Mouse (Mus musculus) neural tube, embryonic 14.5 days (tissue): ENCODE results near the gene Fbxl7. TPM values are rescaled to one million over a fixed set of nuclear protein-coding genes. Genes with fewer than 3 reads are reported as not detected.
A peak's percentile ranks its signal among the peaks of the same experiment; 100 is the strongest.

ENCODE experiments used
- ATAC-seq: fragments of 200-750 bp; cut with Nextera tagmentation; 2 replicates; pipeline ENCODE4 v1.8.0; 2017; ENCODE audit warnings: low read depth, mild to moderate bottlenecking, moderate TSS enrichment, moderate library complexity
- H3K27ac ChIP-seq: fragments of 300-500 bp; sonication (generic); 2 replicates; pipeline ENCODE4 v1.5.1; 2014; ENCODE audit warnings: low read depth, mild to moderate bottlenecking, control low read depth, low read length, moderate library complexity, mixed read lengths
- H3K27me3 ChIP-seq: fragments of 300-500 bp; sonication (generic); 2 replicates; pipeline ENCODE4 v1.6.1; 2014; ENCODE audit warnings: low read length; ENCODE audit not compliant: control insufficient read depth, insufficient read depth
- H3K36me3 ChIP-seq: fragments of 300-500 bp; sonication (generic); 2 replicates; pipeline ENCODE4 v1.6.1; 2014; ENCODE audit warnings: low read length, mixed read lengths; ENCODE audit not compliant: control insufficient read depth, insufficient read depth
- H3K4me1 ChIP-seq: fragments of 300-500 bp; sonication (generic); 2 replicates; pipeline ENCODE4 v1.6.1; 2014; ENCODE audit warnings: low read length; ENCODE audit not compliant: control insufficient read depth, insufficient read depth
- H3K4me2 ChIP-seq: fragments of 300-500 bp; sonication (generic); 2 replicates; pipeline ENCODE4 v1.6.1; 2014; ENCODE audit warnings: mild to moderate bottlenecking, low read depth, low read length, control low read depth
- H3K4me3 ChIP-seq: fragments of 300-500 bp; sonication (generic); 2 replicates; pipeline ENCODE4 v1.5.1; 2014; ENCODE audit warnings: low read depth, low read length, control low read depth, mixed read lengths
- H3K9ac ChIP-seq: fragments of 300-500 bp; sonication (generic); replicated peaks from 2 replicates; pipeline ENCODE4 v1.6.1; 2014; ENCODE audit warnings: low read depth, mild to moderate bottlenecking, control low read depth, low read length, mixed read lengths
- H3K9me3 ChIP-seq: fragments of 300-500 bp; sonication (generic); 2 replicates; pipeline ENCODE4 v1.6.1; 2016; ENCODE audit warnings: low read length; ENCODE audit not compliant: control insufficient read depth
- WGBS: fragments of 180-500 bp; shearing (Covaris S2); extraction: QIAGEN DNeasy Blood & Tissue Kit; methylation state at CpG from one replicate; pipeline ENCODE4 v1.1.7; 2014; 5-methylcytosine and 5-hydroxymethylcytosine counted together
- polyA plus RNA-seq: library from polyadenylated mRNA; unstranded; fragments of >200 nt; fragmentation: Nextera tagmentation; extraction: Ambion mirVana; gene quantifications from 2 replicates; pipeline ENCODE4 v1.2.1, GENCODE M21; 2014

Fbxl7 gene
- 14.4 and 15.9 TPM in 2 replicates for polyA plus RNA-seq

DNA sequence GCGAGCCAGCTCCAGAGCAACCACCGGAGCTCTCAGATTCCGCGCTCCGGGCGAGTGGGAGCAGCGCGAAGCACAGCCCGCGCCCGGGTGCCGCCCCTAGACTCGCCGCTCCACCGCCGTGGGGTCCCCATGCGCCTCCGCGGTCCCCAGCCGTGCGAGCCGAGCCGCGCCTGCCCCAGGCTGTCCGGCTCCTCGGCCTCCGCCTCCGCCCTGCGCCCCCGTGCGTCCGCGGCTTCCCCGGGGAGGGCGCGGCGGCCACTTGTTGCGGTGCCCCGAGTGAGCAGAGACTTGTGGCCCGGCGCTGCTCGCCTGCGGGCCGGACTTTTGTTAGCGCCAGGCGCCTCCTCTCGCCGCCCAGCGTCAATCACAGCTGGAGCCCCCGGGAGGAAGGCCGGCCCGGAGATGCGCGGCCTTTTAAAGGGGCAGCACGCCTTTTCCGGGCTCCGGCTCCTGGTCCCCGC, at the start of gene Fbxl7:
Fbxl7 (minus strand) TSS at position 330 of the 461 bp plus-strand sequence.
- H3K9me3 ChIP-seq = no peaks in the 10 kb centered on the region
- WGBS = under 1% methylated on average over 45 of the region's 58 CpGs
- peak within 1 kb of the TSS; percentile 86 for H3K4me2 ChIP-seq
- H3K4me1 ChIP-seq = peaks cover 11% of the 10 kb centered on the region
- peak; percentile 92 for ATAC-seq
- peak within 1 kb of the TSS; percentile 87 for H3K27ac ChIP-seq
- peak within 1 kb of the TSS; percentile 81 for H3K4me3 ChIP-seq
- no peaks in the 10 kb centered on the region for H3K36me3 ChIP-seq
- no peaks in the 10 kb centered on the region for H3K27me3 ChIP-seq
- peak within 1 kb of the TSS; percentile 78 for H3K9ac ChIP-seq

DNA sequence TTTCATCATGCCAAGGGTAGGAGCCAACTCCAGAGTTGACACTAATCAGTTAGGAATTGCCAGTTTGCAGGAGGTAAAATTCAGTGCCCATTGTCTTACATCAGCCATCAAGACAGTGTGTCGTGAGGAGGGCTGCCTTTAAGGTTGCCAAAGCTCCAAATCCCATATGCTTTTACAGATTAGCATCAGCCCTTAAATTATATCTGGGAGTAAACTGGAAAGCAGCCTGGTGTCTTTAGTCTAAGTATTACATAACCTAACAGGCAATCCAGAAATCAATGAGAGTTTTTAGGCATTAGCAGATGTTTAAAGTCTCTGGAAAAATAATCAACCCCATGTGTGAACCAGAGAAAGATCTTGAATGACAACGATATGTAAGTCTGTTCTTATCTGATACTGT, 26.6 kb upstream of the Fbxl7 start:
- Histone ChIP-seq H3K4me1 (no peaks in the 10 kb centered on the region), H3K4me2 (no peak overlapping the region), H3K36me3 (no peaks in the 10 kb centered on the region), H3K27me3 (no peaks in the 10 kb centered on the region), H3K9me3 (no peaks in the 10 kb centered on the region), H3K9ac (no peak overlapping the region), H3K4me3 (no peak overlapping the region), H3K27ac (no peak overlapping the region)
- no peak for ATAC-seq
- WGBS = 76% methylated on average over 2 of the region's 2 CpGs

DNA sequence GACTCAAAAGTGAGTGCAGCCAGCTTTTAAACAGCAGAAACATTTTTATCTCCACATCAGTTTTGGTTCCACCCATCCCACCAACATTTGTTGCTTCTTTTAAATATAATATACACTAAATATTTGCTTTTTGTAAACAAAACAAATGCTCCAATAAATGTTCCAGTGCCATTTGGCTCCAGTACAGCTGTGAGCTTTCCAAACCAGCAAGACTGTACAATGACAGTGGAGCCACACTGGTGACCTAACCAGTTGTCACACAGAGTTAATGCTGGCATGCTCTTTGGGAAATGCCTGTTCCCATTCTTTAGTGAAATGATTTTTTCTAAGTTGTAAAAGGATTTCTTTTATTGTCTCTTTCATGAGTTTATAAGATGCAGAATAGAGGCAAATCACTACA, 18.0 kb upstream of the Fbxl7 start:
- no peak overlapping the region for H3K9ac ChIP-seq
- no peaks in the 10 kb centered on the region for H3K4me1 ChIP-seq
- H3K4me3 ChIP-seq = no peak overlapping the region
- H3K36me3 ChIP-seq = no peaks in the 10 kb centered on the region
- no peak for ATAC-seq
- H3K9me3 ChIP-seq = no peaks in the 10 kb centered on the region
- H3K27me3 ChIP-seq = no peaks in the 10 kb centered on the region
- no peak overlapping the region for H3K4me2 ChIP-seq
- no peak overlapping the region for H3K27ac ChIP-seq

DNA sequence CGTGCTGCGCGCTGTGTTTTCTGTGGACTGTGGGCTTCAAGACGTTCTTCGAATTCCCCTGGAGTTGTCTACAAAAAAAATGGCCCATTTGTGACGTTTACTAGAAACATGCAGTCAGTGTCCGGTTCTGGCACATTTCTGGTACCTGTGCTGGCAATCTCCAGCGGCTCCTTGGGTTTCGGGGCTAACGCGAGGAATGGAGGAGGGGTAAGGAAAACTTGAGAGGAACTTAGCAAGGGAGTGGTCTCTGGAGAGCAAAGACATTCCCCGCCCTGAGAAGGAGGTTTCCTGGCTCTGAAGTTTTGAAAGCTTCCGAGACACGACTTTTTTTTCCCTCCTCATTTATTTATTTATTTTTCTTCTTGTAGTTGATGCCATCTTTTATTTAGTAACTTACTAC, 381 bp upstream of the Fbxl7 start:
- 0% methylated on average over 14 of the region's 14 CpGs for WGBS
- H3K27me3 ChIP-seq = no peaks in the 10 kb centered on the region
- peak; percentile 16; the same call in 1 of the 2 replicates for ATAC-seq
- peak overlapping the region; percentile 86 for H3K4me2 ChIP-seq
- H3K4me3 ChIP-seq = peak overlapping the region; percentile 81
- H3K9me3 ChIP-seq = no peaks in the 10 kb centered on the region
- peak overlapping the region; percentile 53; the same call in 1 of the 2 replicates for H3K27ac ChIP-seq
- peaks cover 11% of the 10 kb centered on the region for H3K4me1 ChIP-seq
- peak overlapping the region; percentile 78 for H3K9ac ChIP-seq
- H3K36me3 ChIP-seq = no peaks in the 10 kb centered on the region

DNA sequence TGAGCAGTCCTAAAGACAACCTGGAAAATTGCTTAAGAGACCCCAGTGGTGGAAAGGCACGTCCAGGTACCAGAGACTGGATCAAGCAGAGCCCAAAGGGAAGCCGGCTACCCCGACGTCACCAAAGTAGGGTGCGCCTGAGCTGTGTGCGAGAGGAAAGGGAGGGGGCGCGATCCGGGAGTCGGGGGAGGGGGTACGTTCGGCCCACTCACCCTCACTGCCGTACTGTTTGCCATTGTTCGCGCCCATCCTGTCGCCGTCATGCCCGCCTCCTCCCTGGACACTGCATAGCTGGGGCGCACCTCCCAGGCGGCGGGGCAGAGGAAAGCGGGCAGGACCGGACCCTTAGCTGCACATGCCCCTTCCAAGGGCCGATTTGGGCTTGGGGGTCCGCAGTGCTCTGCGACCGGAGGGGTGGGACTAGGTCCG, 565 bp downstream of the Fbxl7 start:
- Histone ChIP-seq H3K27ac (peak overlapping the region; percentile 87), H3K36me3 (no peaks in the 10 kb centered on the region), H3K4me3 (peak overlapping the region; percentile 81), H3K27me3 (no peaks in the 10 kb centered on the region), H3K4me2 (peak overlapping the region; percentile 86), H3K4me1 (peaks cover 11% of the 10 kb centered on the region), H3K9me3 (no peaks in the 10 kb centered on the region), H3K9ac (peak overlapping the region; percentile 78)
- WGBS = under 1% methylated on average over 26 of the region's 28 CpGs
- ATAC-seq = peak; percentile 86

DNA sequence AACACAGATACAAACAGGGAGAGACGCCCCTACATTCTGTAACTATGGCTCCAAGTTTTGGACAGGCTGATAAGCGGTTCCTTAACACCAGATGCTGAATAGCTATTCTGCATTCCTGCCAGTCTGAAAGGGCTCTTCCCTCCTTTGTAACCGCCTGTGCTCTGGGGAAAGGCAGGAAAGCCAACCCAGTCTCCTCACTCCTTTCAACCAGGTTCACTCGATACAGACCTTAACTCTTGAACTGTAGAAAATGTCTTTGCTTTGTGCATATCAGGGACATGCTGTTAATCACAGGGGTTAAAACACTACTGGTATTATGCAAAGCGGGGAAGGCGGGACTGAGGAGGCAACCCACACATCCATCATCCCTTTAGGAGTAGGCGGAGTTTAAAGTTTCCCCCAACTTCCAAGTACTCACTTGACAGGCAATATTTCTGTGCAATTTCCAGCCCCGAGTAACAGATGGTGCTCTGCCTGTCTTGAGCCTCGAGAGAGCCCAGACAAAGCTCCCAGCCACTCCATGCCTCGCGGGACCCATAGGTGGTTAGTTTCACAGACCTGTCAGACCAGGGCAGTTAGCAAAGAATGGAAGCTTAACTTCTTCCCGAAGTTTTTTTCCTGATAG, 1.2 kb downstream of the Fbxl7 start:
- H3K9ac ChIP-seq = no peak overlapping the region; the same call in 1 of the 2 replicates
- 1% methylated on average over 12 of the region's 12 CpGs for WGBS
- H3K9me3 ChIP-seq = no peaks in the 10 kb centered on the region
- no peaks in the 10 kb centered on the region for H3K36me3 ChIP-seq
- peak overlapping the region; percentile 81 for H3K4me3 ChIP-seq
- H3K27ac ChIP-seq = peak overlapping the region; percentile 87; the same call in 1 of the 2 replicates
- H3K27me3 ChIP-seq = no peaks in the 10 kb centered on the region
- no peak; the same call in 1 of the 2 replicates for ATAC-seq
- H3K4me1 ChIP-seq = peaks cover 11% of the 10 kb centered on the region
- H3K4me2 ChIP-seq = peak overlapping the region; percentile 86

DNA sequence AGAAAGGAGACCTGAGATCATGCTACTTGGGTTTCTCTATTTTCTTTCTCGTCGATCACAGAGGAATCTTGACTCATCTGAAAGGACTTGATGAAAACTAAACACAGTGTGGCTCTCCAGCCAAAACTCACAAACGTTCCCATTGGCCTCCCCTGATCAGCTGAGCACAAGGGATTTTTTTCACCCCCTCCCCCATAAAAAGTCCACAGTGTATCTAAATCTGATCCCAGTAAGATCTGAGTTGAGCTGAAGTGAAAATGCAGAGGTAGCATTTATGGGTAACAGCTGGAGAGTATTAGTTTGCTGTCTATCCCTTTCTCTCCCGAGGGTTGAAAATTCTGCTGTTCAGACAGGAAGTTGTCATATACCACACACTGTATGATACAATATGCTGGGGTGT, 2.2 kb downstream of the Fbxl7 start:
- H3K4me1 ChIP-seq = peaks cover 11% of the 10 kb centered on the region

DNA sequence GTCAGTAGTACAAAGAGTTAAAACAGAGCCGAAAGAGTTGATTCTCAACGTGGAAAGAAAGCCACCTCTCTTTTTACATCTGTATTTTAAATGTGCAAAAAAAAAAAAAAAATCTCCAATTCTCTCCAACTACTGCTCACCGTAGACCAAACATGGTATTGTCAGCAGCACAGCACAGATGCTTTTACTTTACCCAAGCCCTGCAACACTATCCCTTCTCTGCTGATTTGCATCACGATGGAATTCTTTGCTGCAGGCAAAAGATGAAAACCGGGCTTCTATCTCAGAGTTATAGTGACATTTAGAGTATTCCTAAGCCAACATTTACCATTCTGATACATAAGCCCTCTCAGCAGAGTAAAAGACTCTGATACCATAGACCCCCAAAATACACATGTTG, 5.4 kb downstream of the Fbxl7 start:
- no peak overlapping the region for H3K4me3 ChIP-seq
- 75% methylated on average over 5 of the region's 5 CpGs for WGBS
- H3K4me1 ChIP-seq = peaks cover 9% of the 10 kb centered on the region
- H3K9me3 ChIP-seq = no peaks in the 10 kb centered on the region
- H3K27ac ChIP-seq = no peak overlapping the region
- no peak for ATAC-seq
- no peaks in the 10 kb centered on the region for H3K36me3 ChIP-seq
- no peak overlapping the region for H3K9ac ChIP-seq
- H3K27me3 ChIP-seq = no peaks in the 10 kb centered on the region
- no peak overlapping the region for H3K4me2 ChIP-seq

More for the DNA sequence above, 2.2 kb downstream of the Fbxl7 start:
- H3K27me3 ChIP-seq = no peaks in the 10 kb centered on the region
- no peaks in the 10 kb centered on the region for H3K9me3 ChIP-seq
- no peak for ATAC-seq
- no peak overlapping the region for H3K27ac ChIP-seq
- no peaks in the 10 kb centered on the region for H3K36me3 ChIP-seq
- WGBS = 45% methylated on average over 4 of the region's 4 CpGs
- no peak overlapping the region for H3K9ac ChIP-seq
- H3K4me2 ChIP-seq = peak overlapping the region; percentile 36
- H3K4me3 ChIP-seq = 0 out of 2 replicates have a peak overlapping the region, but pooled peaks have one; percentile 81

DNA sequence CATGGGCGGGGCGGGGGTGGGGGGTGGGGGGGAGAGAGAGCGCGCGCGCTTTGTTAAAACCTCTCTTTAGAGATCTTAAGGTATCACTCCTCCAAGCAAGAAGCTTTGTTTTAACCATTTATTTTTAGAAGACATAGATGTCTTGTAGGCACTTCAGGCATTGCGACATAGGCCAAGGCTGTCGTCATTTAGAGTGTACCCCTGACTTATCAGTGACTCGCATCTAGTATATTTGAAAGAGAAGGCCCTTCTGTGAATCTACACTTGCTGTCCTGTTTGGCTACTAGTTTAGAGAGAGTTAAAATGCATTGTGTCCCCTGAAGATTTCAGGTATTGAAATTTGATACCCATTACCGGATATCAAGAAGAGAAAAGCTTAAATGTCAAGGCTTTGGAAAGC, 7.2 kb downstream of the Fbxl7 start:
- no peak overlapping the region for H3K4me2 ChIP-seq
- 71% methylated on average over 10 of the region's 10 CpGs for WGBS
- no peak overlapping the region for H3K4me3 ChIP-seq
- no peak overlapping the region for H3K9ac ChIP-seq
- H3K27ac ChIP-seq = no peak overlapping the region
- ATAC-seq = no peak
- peaks cover 5% of the 10 kb centered on the region; the same call in 1 of the 2 replicates for H3K4me1 ChIP-seq
- H3K27me3 ChIP-seq = no peaks in the 10 kb centered on the region
- no peaks in the 10 kb centered on the region for H3K36me3 ChIP-seq
- H3K9me3 ChIP-seq = no peaks in the 10 kb centered on the region
